Mouse (Mus musculus): ENCODE data around the gene Tcea2. TPM values are rescaled to one million over a fixed set of nuclear protein-coding genes. Genes with fewer than 3 reads are reported as not detected.

The Tcea2 gene
- 19.6 TPM for polyA plus RNA-seq (2017; shearing (Covaris generic))

GRCm38 (mm10) chr2:181679951-181680715 lies at the start of gene Tcea2:
TSS of gene Tcea2 (plus strand) at chr2:181680310.

GRCm38 (mm10) chr2:181656734-181657133 lies 23.4 kb upstream of the Tcea2 start, which contains the start of gene Gm29797:
TSS of gene Gm29797 (plus strand) at chr2:181657034.

GRCm38 (mm10) chr2:181671326-181671725 lies 8.8 kb upstream of the Tcea2 start, which contains the start of gene Sox18:
TSS of gene Sox18 (minus strand) at chr2:181671640.

GRCm38 (mm10) chr2:181693339-181694280 lies 13.5 kb downstream of the Tcea2 start, which contains the start of gene Rgs19:
TSS of gene Rgs19 (minus strand) at chr2:181693977.

GRCm38 (mm10) chr2:181698241-181698640 lies 18.1 kb downstream of the Tcea2 start, which contains the start of gene Lkaaear1:
TSS of gene Lkaaear1 (minus strand) at chr2:181698442.

GRCm38 (mm10) chr2:181714903-181715326 lies 34.8 kb downstream of the Tcea2 start, which contains the start of gene Oprl1:
TSS of gene Oprl1 (plus strand) at chr2:181715016.

Other genes with a start within 250 kb of the Tcea2 start
- 2.1 TPM for gene Zbtb46, start 220.9 kb upstream of the Tcea2 start, polyA plus RNA-seq (2017; shearing (Covaris generic))
- gene Abhd16b, start 187.1 kb upstream of the Tcea2 start, polyA plus RNA-seq (2017; shearing (Covaris generic)), result not detected
- gene Tpd52l2, start 183.2 kb upstream of the Tcea2 start, polyA plus RNA-seq (2017; shearing (Covaris generic)), result 82.2 TPM
- gene Dnajc5, start 159.8 kb upstream of the Tcea2 start, polyA plus RNA-seq (2017; shearing (Covaris generic)), result 114 TPM
- gene Uckl1, start 95.4 kb upstream of the Tcea2 start, polyA plus RNA-seq (2017; shearing (Covaris generic)), result 226 TPM
- gene Prpf6, start 88.4 kb upstream of the Tcea2 start, polyA plus RNA-seq (2017; shearing (Covaris generic)), result 88.6 TPM
- 40.6 TPM for gene Zfp512b, start 87.5 kb upstream of the Tcea2 start, polyA plus RNA-seq (2017; shearing (Covaris generic))
- 37.9 TPM for gene Samd10, start 81.1 kb upstream of the Tcea2 start, polyA plus RNA-seq (2017; shearing (Covaris generic))
- not detected for gene Gm29797, start 23.3 kb upstream of the Tcea2 start, polyA plus RNA-seq (2017; shearing (Covaris generic))
- not detected for gene Sox18, start 8.7 kb upstream of the Tcea2 start, polyA plus RNA-seq (2017; shearing (Covaris generic))
- gene Rgs19, start 13.7 kb downstream of the Tcea2 start, polyA plus RNA-seq (2017; shearing (Covaris generic)), result 222 TPM
- not detected for gene Lkaaear1, start 18.1 kb downstream of the Tcea2 start, polyA plus RNA-seq (2017; shearing (Covaris generic))
- gene Oprl1, start 34.7 kb downstream of the Tcea2 start, polyA plus RNA-seq (2017; shearing (Covaris generic)), result 0.34 TPM
- not detected for gene Myt1, start 83.0 kb downstream of the Tcea2 start, polyA plus RNA-seq (2017; shearing (Covaris generic))
- 71.4 TPM for gene Pcmtd2, start 157.5 kb downstream of the Tcea2 start, polyA plus RNA-seq (2017; shearing (Covaris generic))
- gene Polr3k, start 184.0 kb downstream of the Tcea2 start, polyA plus RNA-seq (2017; shearing (Covaris generic)), result 30.3 TPM

Data from CD4-positive, CD25-positive, alpha-beta regulatory T cell (primary cell).